Mouse (Mus musculus) erythroblast, embryonic 14.5 days (primary cell): ENCODE measurements at regions not wholly inside any gene's neighbourhood (a gene's known extent, or its start where the extent isn't known, plus 50 kb on each side); places are given as distances from the start of the nearest gene placed in this dataset.

Experiments used
- H3K27me3 ChIP-seq: 2 replicates; pipeline ENCODE4 v1.6.1; 2012; ENCODE audit warnings: inconsistent platforms; ENCODE audit not compliant: control insufficient read depth
- H3K36me3 ChIP-seq: 2 replicates; pipeline ENCODE4 v1.6.1; 2012; ENCODE audit warnings: mild to moderate bottlenecking, inconsistent platforms; ENCODE audit not compliant: control insufficient read depth
- H3K4me1 ChIP-seq: 2 replicates; pipeline ENCODE4 v1.6.1; 2012; ENCODE audit warnings: inconsistent platforms; ENCODE audit not compliant: control insufficient read depth
- H3K4me3 ChIP-seq: replicated peaks from 2 replicates; pipeline ENCODE3; 2012; ENCODE audit warnings: moderate library complexity, mild to moderate bottlenecking, inconsistent platforms
- H3K9me3 ChIP-seq: 2 replicates; pipeline ENCODE4 v1.6.1; 2012; ENCODE audit warnings: low read length, inconsistent platforms, mixed read lengths; ENCODE audit not compliant: control insufficient read depth
- GATA1 ChIP-seq: IDR thresholded peaks from 2 replicates; pipeline ENCODE4 v1.6.1; 2012; ENCODE audit warnings: low read length, inconsistent platforms, mixed read lengths
- TAL1 ChIP-seq: IDR thresholded peaks from 3 replicates; pipeline ENCODE4 v1.6.1; 2012; ENCODE audit warnings: low read length, inconsistent platforms, mixed read lengths

- Histone ChIP-seq H3K27me3 (no peaks in the 10 kb centered on the region), H3K36me3 (no peaks in the 10 kb centered on the region), H3K4me3 (no peak overlapping the region), H3K4me1 (no peaks in the 10 kb centered on the region), H3K9me3 (no peaks in the 10 kb centered on the region; the same call in 1 of the 2 replicates)
- TF ChIP-seq GATA1, result no peak
- no peak for TF ChIP-seq TAL1
Observed at GRCm38 (mm10) chr1:137692525-137692924, 483.0 kb downstream of the Ptprc start.

GRCm38 (mm10) chr1:137690860-137691595, 484.5 kb downstream of the Ptprc start:
- Histone ChIP-seq H3K27me3 (no peaks in the 10 kb centered on the region), H3K4me1 (no peaks in the 10 kb centered on the region), H3K36me3 (no peaks in the 10 kb centered on the region), H3K9me3 (no peaks in the 10 kb centered on the region; the same call in 1 of the 2 replicates), H3K4me3 (no peak overlapping the region)
- TF ChIP-seq TAL1 (no peak), GATA1 (no peak)

DNA sequence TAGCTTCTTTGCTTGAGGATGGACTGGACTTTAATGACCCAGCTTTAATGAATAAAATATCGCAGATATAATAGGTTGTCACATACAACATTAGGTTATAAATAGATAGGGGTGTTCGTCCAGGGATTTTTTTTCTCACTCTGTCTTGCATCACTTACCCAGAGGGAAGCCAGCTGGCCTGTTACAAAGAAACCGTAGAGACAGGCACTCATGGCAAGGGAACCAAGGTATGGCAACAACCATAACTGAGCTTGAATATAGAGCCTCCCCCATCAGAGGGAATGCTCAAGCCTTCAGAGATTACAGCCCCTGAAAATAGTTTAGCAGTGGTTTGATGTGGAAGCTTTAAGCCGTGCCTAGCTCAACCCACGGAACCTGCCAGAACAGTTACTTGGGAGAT, 504.9 kb downstream of the Ptprc start:
- H3K4me1 ChIP-seq, result no peaks in the 10 kb centered on the region
- 0 out of 2 replicates have a peak, but pooled peaks cover 2% of the 10 kb centered on the region for H3K9me3 ChIP-seq
- H3K36me3 ChIP-seq, result no peaks in the 10 kb centered on the region
- H3K4me3 ChIP-seq, result no peak overlapping the region
- TF ChIP-seq GATA1 (no peak), TAL1 (no peak)
- H3K27me3 ChIP-seq, result no peaks in the 10 kb centered on the region

GRCm38 (mm10) chr1:137669849-137670248, 505.7 kb downstream of the Ptprc start:
- Histone ChIP-seq H3K36me3 (no peaks in the 10 kb centered on the region), H3K27me3 (no peaks in the 10 kb centered on the region), H3K4me1 (no peaks in the 10 kb centered on the region), H3K9me3 (0 out of 2 replicates have a peak, but pooled peaks cover 2% of the 10 kb centered on the region), H3K4me3 (no peak overlapping the region)
- TF ChIP-seq GATA1 (no peak), TAL1 (no peak)

GRCm38 (mm10) chr1:137658141-137658540, 517.4 kb downstream of the Ptprc start:
- Histone ChIP-seq H3K36me3 (no peaks in the 10 kb centered on the region), H3K9me3 (no peaks in the 10 kb centered on the region; the same call in 1 of the 2 replicates), H3K4me3 (no peak overlapping the region), H3K4me1 (no peaks in the 10 kb centered on the region), H3K27me3 (no peaks in the 10 kb centered on the region)
- no peak for TF ChIP-seq TAL1

DNA sequence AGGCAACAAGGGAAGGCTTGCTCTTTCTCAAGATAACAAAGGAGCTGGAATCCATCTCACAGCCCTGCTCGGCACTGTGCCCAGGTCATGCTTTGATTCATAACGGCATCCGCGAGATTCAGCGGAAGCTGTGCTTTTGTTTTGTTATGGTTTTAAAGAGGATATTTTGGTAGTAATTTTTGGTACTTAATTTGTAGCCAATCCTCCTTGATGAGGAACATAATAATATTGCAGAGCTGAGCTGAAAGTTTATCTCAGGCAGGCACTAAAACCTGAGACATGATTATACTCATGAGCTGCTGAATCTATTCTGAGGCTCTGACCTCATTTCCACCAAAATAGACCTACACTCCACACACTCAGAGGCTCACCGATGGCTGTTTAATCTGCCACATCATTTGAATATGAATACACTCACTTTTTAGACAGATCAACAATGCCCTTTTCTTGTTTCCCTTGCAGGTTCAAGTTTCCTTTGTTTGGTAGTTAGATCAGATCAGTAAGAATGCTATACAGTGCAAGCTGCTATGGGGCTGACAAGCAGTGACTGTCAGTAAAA, 518.5 kb downstream of the Ptprc start:
- no peak overlapping the region for H3K4me3 ChIP-seq
- H3K36me3 ChIP-seq, result no peaks in the 10 kb centered on the region
- no peaks in the 10 kb centered on the region for H3K27me3 ChIP-seq
- TF ChIP-seq TAL1, result no peak
- no peak for TF ChIP-seq GATA1
- no peaks in the 10 kb centered on the region; the same call in 1 of the 2 replicates for H3K9me3 ChIP-seq
- H3K4me1 ChIP-seq, result no peaks in the 10 kb centered on the region

DNA sequence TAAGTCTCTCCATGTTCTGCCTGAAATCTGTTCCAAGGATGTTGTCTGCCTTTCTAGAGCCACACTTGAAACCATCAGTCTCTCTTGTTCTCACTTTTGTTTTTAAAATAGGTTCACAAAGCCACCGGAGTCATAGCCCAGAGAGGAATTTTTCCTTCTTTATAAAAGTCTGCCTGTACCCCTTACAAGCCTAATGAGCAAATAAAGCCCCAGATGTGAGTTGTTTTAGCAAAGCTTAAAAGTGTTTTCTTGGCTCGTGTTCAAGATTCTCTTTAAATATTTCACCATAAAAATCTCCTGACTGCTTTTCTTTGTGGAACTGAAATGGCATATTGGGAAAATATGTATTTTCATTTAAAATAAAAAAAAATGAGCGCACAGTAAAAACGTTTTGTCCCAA, 521.3 kb downstream of the Ptprc start:
- Histone ChIP-seq H3K27me3 (no peaks in the 10 kb centered on the region), H3K36me3 (no peaks in the 10 kb centered on the region), H3K4me3 (no peak overlapping the region), H3K4me1 (no peaks in the 10 kb centered on the region), H3K9me3 (no peaks in the 10 kb centered on the region)
- TF ChIP-seq TAL1 (no peak), GATA1 (no peak)

DNA sequence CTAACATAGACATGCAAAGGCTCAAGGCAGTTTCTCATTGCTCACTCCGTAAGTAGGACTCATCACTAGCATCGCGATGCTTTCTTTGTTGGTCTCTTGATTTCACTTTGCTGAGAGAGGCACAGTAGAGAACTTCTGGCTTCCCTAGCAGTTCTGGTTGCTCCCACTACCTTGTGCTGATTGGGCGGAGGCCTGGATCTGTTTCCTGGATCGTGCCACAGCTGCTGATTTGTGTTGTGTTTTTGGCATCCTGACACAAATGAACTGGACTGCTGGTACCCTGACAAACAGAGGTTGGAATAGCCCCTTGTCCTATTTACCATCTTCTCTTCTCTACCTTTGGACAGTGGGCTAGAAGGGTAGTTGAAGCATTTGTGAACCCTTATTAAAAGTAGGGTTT, 522.0 kb downstream of the Ptprc start:
- Histone ChIP-seq H3K4me1 (no peaks in the 10 kb centered on the region), H3K36me3 (no peaks in the 10 kb centered on the region), H3K4me3 (no peak overlapping the region), H3K9me3 (no peaks in the 10 kb centered on the region), H3K27me3 (no peaks in the 10 kb centered on the region)
- TF ChIP-seq GATA1 (no peak), TAL1 (no peak)

DNA sequence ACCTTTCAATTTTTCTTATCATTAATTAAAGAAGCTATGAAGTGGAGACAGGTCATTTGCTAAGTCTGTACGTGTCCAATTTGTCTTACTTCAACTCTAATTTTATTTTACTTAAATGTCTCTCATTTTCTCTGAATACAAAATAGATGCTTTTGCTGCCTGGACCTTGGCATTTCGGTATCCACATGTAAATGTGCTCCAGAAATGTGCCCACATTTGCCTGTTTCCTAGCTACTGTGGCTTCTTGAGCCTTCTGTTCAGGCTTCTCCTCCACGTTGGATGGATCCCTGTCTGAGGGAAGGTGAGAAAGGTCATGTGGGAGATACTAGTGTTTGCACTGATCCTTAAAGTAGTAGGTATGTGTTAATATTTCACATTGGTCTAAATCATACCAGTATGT, 524.9 kb downstream of the Ptprc start:
- TF ChIP-seq GATA1 (no peak), TAL1 (no peak)
- H3K9me3 ChIP-seq, result no peaks in the 10 kb centered on the region
- H3K36me3 ChIP-seq, result no peaks in the 10 kb centered on the region
- no peaks in the 10 kb centered on the region for H3K27me3 ChIP-seq
- H3K4me3 ChIP-seq, result no peak overlapping the region
- H3K4me1 ChIP-seq, result no peaks in the 10 kb centered on the region
